Mouse (Mus musculus): ENCODE data around the gene Tcea3. TPM values are rescaled to one million over a fixed set of nuclear protein-coding genes. Genes with fewer than 3 reads are reported as not detected.

Tcea3 gene
- polyA plus RNA-seq (2017; shearing (Covaris generic)) = 1 to 10 TPM in 1 of 2 experiments, not detected in 1; 1.2 TPM

GRCm38 (mm10) chr4:136247729-136248463 is at the start of gene Tcea3:
TSS of gene Tcea3 (plus strand) at chr4:136247729.
- ATAC-seq = no peak

- no peak for ATAC-seq
Measured at GRCm38 (mm10) chr4:136198846-136199245, 48.7 kb upstream of the Tcea3 start.

- ATAC-seq = peak; percentile 64
Measured at GRCm38 (mm10) chr4:136199562-136200292, 47.8 kb upstream of the Tcea3 start.

GRCm38 (mm10) chr4:136202509-136202908 is 45.0 kb upstream of the Tcea3 start:
- ATAC-seq = peak; percentile 42

- no peak for ATAC-seq
Measured at GRCm38 (mm10) chr4:136204775-136205174, 42.8 kb upstream of the Tcea3 start.

- peak; percentile 79 for ATAC-seq
Measured at GRCm38 (mm10) chr4:136206033-136206893, 41.3 kb upstream of the Tcea3 start, which contains the start of gene Asap3. TSS of gene Asap3 (plus strand) at chr4:136206365.

GRCm38 (mm10) chr4:136206943-136207342 is 40.6 kb upstream of the Tcea3 start:
- ATAC-seq = no peak

GRCm38 (mm10) chr4:136210931-136211330 is 36.6 kb upstream of the Tcea3 start:
- ATAC-seq = no peak

- ATAC-seq = no peak
Measured at GRCm38 (mm10) chr4:136213629-136214028, 33.9 kb upstream of the Tcea3 start.

GRCm38 (mm10) chr4:136214828-136215227 is 32.7 kb upstream of the Tcea3 start:
- no peak for ATAC-seq

GRCm38 (mm10) chr4:136215576-136215975 is 32.0 kb upstream of the Tcea3 start:
- no peak for ATAC-seq

GRCm38 (mm10) chr4:136217063-136217462 is 30.5 kb upstream of the Tcea3 start:
- no peak for ATAC-seq

GRCm38 (mm10) chr4:136218595-136219214 is 28.8 kb upstream of the Tcea3 start:
- no peak for ATAC-seq

GRCm38 (mm10) chr4:136220133-136220775 is 27.3 kb upstream of the Tcea3 start:
- ATAC-seq = no peak

GRCm38 (mm10) chr4:136223549-136224239 is 23.8 kb upstream of the Tcea3 start:
- ATAC-seq = no peak

GRCm38 (mm10) chr4:136224240-136224559 is 23.3 kb upstream of the Tcea3 start:
- ATAC-seq = no peak

- ATAC-seq = no peak
Measured at GRCm38 (mm10) chr4:136224677-136225460, 22.7 kb upstream of the Tcea3 start.

- ATAC-seq = no peak
Measured at GRCm38 (mm10) chr4:136227408-136227807, 20.1 kb upstream of the Tcea3 start.

GRCm38 (mm10) chr4:136228640-136229039 is 18.9 kb upstream of the Tcea3 start:
- no peak for ATAC-seq

- ATAC-seq = no peak
Measured at GRCm38 (mm10) chr4:136238669-136239068, 8.9 kb upstream of the Tcea3 start.

GRCm38 (mm10) chr4:136239111-136239510 is 8.4 kb upstream of the Tcea3 start:
- ATAC-seq = no peak

Measured in CD4-positive, CD25-positive, alpha-beta regulatory T cell, adult 4 months (primary cell).